Mouse (Mus musculus): ENCODE measurements at regions not wholly inside any gene's neighbourhood (a gene's known extent, or its start where the extent isn't known, plus 50 kb on each side); places are given as distances from the start of the nearest gene placed in this dataset.

GRCm38 (mm10) chr5:64714710-64715109, 88.5 kb upstream of the Klf3 start:
- DNase-seq (ENCODE audit: low spot score), result no peak
- Histone ChIP-seq H3K36me3 (ENCODE audit: control insufficient read depth, insufficient read depth, low read length) (no peaks in the 10 kb centered on the region), H3K9me3 (replicated peaks; ENCODE audit: control insufficient read depth, low read length) (no peaks in the 10 kb centered on the region), H3K4me3 (ENCODE audit: low read depth, low read length) (no peak overlapping the region), H3K27me3 (replicated peaks; ENCODE audit: control insufficient read depth, insufficient read depth, low read length) (no peaks in the 10 kb centered on the region), H3K4me1 (ENCODE audit: control insufficient read depth, insufficient read depth, low read length) (no peaks in the 10 kb centered on the region), H3K27ac (ENCODE audit: low read depth, low read length) (no peak overlapping the region), H3K9ac (ENCODE audit: low read length) (no peak overlapping the region), H3K4me2 (ENCODE audit: low read length) (no peak overlapping the region)
- ATAC-seq, result peak; percentile 60; the same call in 1 of the 2 replicates
- 71% methylated on average over 7 of the region's 7 CpGs for WGBS

- no peak overlapping the region for H3K4me3 ChIP-seq (ENCODE audit: low read depth, low read length)
- 87% methylated on average over 4 of the region's 4 CpGs for WGBS
- H3K4me1 ChIP-seq (ENCODE audit: control insufficient read depth, insufficient read depth, low read length), result no peaks in the 10 kb centered on the region
- DNase-seq (ENCODE audit: low spot score) (no peak), ATAC-seq (no peak)
- no peaks in the 10 kb centered on the region for H3K9me3 ChIP-seq (replicated peaks; ENCODE audit: control insufficient read depth, low read length)
- H3K27ac ChIP-seq (ENCODE audit: low read depth, low read length), result no peak overlapping the region
- H3K36me3 ChIP-seq (ENCODE audit: control insufficient read depth, insufficient read depth, low read length), result no peaks in the 10 kb centered on the region
- H3K4me2 ChIP-seq (ENCODE audit: low read length), result no peak overlapping the region
- H3K27me3 ChIP-seq (replicated peaks; ENCODE audit: control insufficient read depth, insufficient read depth, low read length), result no peaks in the 10 kb centered on the region
- H3K9ac ChIP-seq (ENCODE audit: low read length), result no peak overlapping the region
Observed at GRCm38 (mm10) chr5:64716551-64716950, 86.6 kb upstream of the Klf3 start.

GRCm38 (mm10) chr5:64722211-64722610, 81.0 kb upstream of the Klf3 start:
- Histone ChIP-seq H3K9me3 (replicated peaks; ENCODE audit: control insufficient read depth, low read length) (no peaks in the 10 kb centered on the region), H3K4me1 (ENCODE audit: control insufficient read depth, insufficient read depth, low read length) (no peaks in the 10 kb centered on the region), H3K4me2 (ENCODE audit: low read length) (no peak overlapping the region), H3K9ac (ENCODE audit: low read length) (no peak overlapping the region), H3K27me3 (replicated peaks; ENCODE audit: control insufficient read depth, insufficient read depth, low read length) (no peaks in the 10 kb centered on the region), H3K27ac (ENCODE audit: low read depth, low read length) (no peak overlapping the region), H3K4me3 (ENCODE audit: low read depth, low read length) (no peak overlapping the region), H3K36me3 (ENCODE audit: control insufficient read depth, insufficient read depth, low read length) (no peaks in the 10 kb centered on the region)
- DNase-seq (ENCODE audit: low spot score) (no peak), ATAC-seq (no peak)

- no peak overlapping the region for H3K9ac ChIP-seq (ENCODE audit: low read length)
- WGBS, result 84% methylated on average over 2 of the region's 2 CpGs
- no peak overlapping the region for H3K4me3 ChIP-seq (ENCODE audit: low read depth, low read length)
- H3K4me2 ChIP-seq (ENCODE audit: low read length), result no peak overlapping the region
- H3K4me1 ChIP-seq (ENCODE audit: control insufficient read depth, insufficient read depth, low read length), result no peaks in the 10 kb centered on the region
- no peaks in the 10 kb centered on the region for H3K36me3 ChIP-seq (ENCODE audit: control insufficient read depth, insufficient read depth, low read length)
- no peaks in the 10 kb centered on the region for H3K9me3 ChIP-seq (replicated peaks; ENCODE audit: control insufficient read depth, low read length)
- DNase-seq (ENCODE audit: low spot score), result no peak
- no peaks in the 10 kb centered on the region for H3K27me3 ChIP-seq (replicated peaks; ENCODE audit: control insufficient read depth, insufficient read depth, low read length)
- ATAC-seq, result no peak
- no peak overlapping the region for H3K27ac ChIP-seq (ENCODE audit: low read depth, low read length)
Observed at GRCm38 (mm10) chr5:64727847-64728246, 75.3 kb upstream of the Klf3 start.

- WGBS, result 93% methylated on average over 3 of the region's 3 CpGs
- no peak for DNase-seq (ENCODE audit: low spot score)
- Histone ChIP-seq H3K9me3 (replicated peaks; ENCODE audit: control insufficient read depth, low read length) (no peaks in the 10 kb centered on the region), H3K27me3 (replicated peaks; ENCODE audit: control insufficient read depth, insufficient read depth, low read length) (no peaks in the 10 kb centered on the region), H3K4me1 (ENCODE audit: control insufficient read depth, insufficient read depth, low read length) (no peaks in the 10 kb centered on the region), H3K4me2 (ENCODE audit: low read length) (no peak overlapping the region), H3K27ac (ENCODE audit: low read depth, low read length) (no peak overlapping the region), H3K9ac (ENCODE audit: low read length) (no peak overlapping the region), H3K4me3 (ENCODE audit: low read depth, low read length) (no peak overlapping the region), H3K36me3 (ENCODE audit: control insufficient read depth, insufficient read depth, low read length) (no peaks in the 10 kb centered on the region)
- no peak for ATAC-seq
Observed at GRCm38 (mm10) chr5:64732356-64732755, 70.8 kb upstream of the Klf3 start.

GRCm38 (mm10) chr5:64736985-64737384, 66.2 kb upstream of the Klf3 start:
- H3K27me3 ChIP-seq (replicated peaks; ENCODE audit: control insufficient read depth, insufficient read depth, low read length), result no peaks in the 10 kb centered on the region
- no peak for DNase-seq (ENCODE audit: low spot score)
- H3K27ac ChIP-seq (ENCODE audit: low read depth, low read length), result no peak overlapping the region
- no peaks in the 10 kb centered on the region for H3K9me3 ChIP-seq (replicated peaks; ENCODE audit: control insufficient read depth, low read length)
- no peak overlapping the region for H3K4me2 ChIP-seq (ENCODE audit: low read length)
- peaks cover 14% of the 10 kb centered on the region for H3K4me1 ChIP-seq (ENCODE audit: control insufficient read depth, insufficient read depth, low read length)
- ATAC-seq, result no peak
- no peaks in the 10 kb centered on the region for H3K36me3 ChIP-seq (ENCODE audit: control insufficient read depth, insufficient read depth, low read length)
- no peak overlapping the region for H3K9ac ChIP-seq (ENCODE audit: low read length)
- H3K4me3 ChIP-seq (ENCODE audit: low read depth, low read length), result no peak overlapping the region

- WGBS, result 14% methylated on average over 11 of the region's 11 CpGs
- ATAC-seq, result peak; percentile 45
Observed at GRCm38 (mm10) chr5:64738096-64738780, 65.0 kb upstream of the Klf3 start.

GRCm38 (mm10) chr5:64738781-64739310, 64.3 kb upstream of the Klf3 start:
- ATAC-seq (peak; percentile 59), DNase-seq (ENCODE audit: low spot score) (no peak)
- Histone ChIP-seq H3K27ac (ENCODE audit: low read depth, low read length) (no peak overlapping the region), H3K9me3 (replicated peaks; ENCODE audit: control insufficient read depth, low read length) (no peaks in the 10 kb centered on the region), H3K27me3 (replicated peaks; ENCODE audit: control insufficient read depth, insufficient read depth, low read length) (no peaks in the 10 kb centered on the region), H3K4me1 (ENCODE audit: control insufficient read depth, insufficient read depth, low read length) (peaks cover 14% of the 10 kb centered on the region), H3K4me3 (ENCODE audit: low read depth, low read length) (no peak overlapping the region), H3K4me2 (ENCODE audit: low read length) (peak overlapping the region; percentile 10; the same call in 1 of the 2 replicates), H3K36me3 (ENCODE audit: control insufficient read depth, insufficient read depth, low read length) (no peaks in the 10 kb centered on the region), H3K9ac (ENCODE audit: low read length) (peak overlapping the region; percentile 13; the same call in 1 of the 2 replicates)
- WGBS, result 9% methylated on average over 10 of the region's 10 CpGs

More at GRCm38 (mm10) chr5:64738096-64738780, 65.0 kb upstream of the Klf3 start:
- peak; percentile 35 for DNase-seq (ENCODE audit: low spot score)
- H3K4me3 ChIP-seq (ENCODE audit: low read depth, low read length), result no peak overlapping the region
- peaks cover 14% of the 10 kb centered on the region for H3K4me1 ChIP-seq (ENCODE audit: control insufficient read depth, insufficient read depth, low read length)
- H3K9ac ChIP-seq (ENCODE audit: low read length), result no peak overlapping the region; the same call in 1 of the 2 replicates
- H3K27ac ChIP-seq (ENCODE audit: low read depth, low read length), result no peak overlapping the region
- H3K27me3 ChIP-seq (replicated peaks; ENCODE audit: control insufficient read depth, insufficient read depth, low read length), result no peaks in the 10 kb centered on the region
- H3K9me3 ChIP-seq (replicated peaks; ENCODE audit: control insufficient read depth, low read length), result no peaks in the 10 kb centered on the region
- H3K4me2 ChIP-seq (ENCODE audit: low read length), result peak overlapping the region; percentile 10; the same call in 1 of the 2 replicates
- no peaks in the 10 kb centered on the region for H3K36me3 ChIP-seq (ENCODE audit: control insufficient read depth, insufficient read depth, low read length)

Data from forebrain, embryonic 14.5 days (tissue).